Mouse (Mus musculus) bone marrow macrophage, adult 2 months (primary cell): ENCODE data around the gene Nup98. TPM values are rescaled to one million over a fixed set of nuclear protein-coding genes. Genes with fewer than 3 reads are reported as not detected.

Source experiments
- H3K27ac ChIP-seq: 2 replicates; pipeline ENCODE4 v1.5.1; 2012; ENCODE audit warnings: low read depth, low read length; ENCODE audit not compliant: insufficient read depth
- H3K4me1 ChIP-seq: 2 replicates; pipeline ENCODE4 v1.6.1; 2012; ENCODE audit warnings: low read length; ENCODE audit not compliant: control insufficient read depth, insufficient read depth
- H3K4me3 ChIP-seq: 2 replicates; pipeline ENCODE4 v1.5.1; 2012; ENCODE audit warnings: mild to moderate bottlenecking, low read length, moderate library complexity; ENCODE audit not compliant: insufficient read depth
- CTCF ChIP-seq: IDR thresholded peaks from 2 replicates; pipeline ENCODE4 v1.5.1; 2012; ENCODE audit warnings: low read depth, mild to moderate bottlenecking, low read length, moderate library complexity
- POLR2A ChIP-seq: IDR thresholded peaks from 2 replicates; pipeline ENCODE4 v1.6.1; 2012; ENCODE audit warnings: mild to moderate bottlenecking, low read depth, low read length, borderline replicate concordance
- polyA plus RNA-seq: library from polyadenylated mRNA; stranded (reverse); fragments of >200 nt; gene quantifications from 2 replicates; pipeline ENCODE4 v1.2.4, GENCODE M21; 2012; ENCODE audit not compliant: missing spikeins, insufficient read depth, insufficient read length

Nup98 gene
- polyA plus RNA-seq, 1 experiment, result 36.9 TPM

GRCm38 (mm10) chr7:102248691-102249404 is 38.9 kb upstream of the Nup98 start:
- TF ChIP-seq POLR2A (no peak), CTCF (no peak)
- Histone ChIP-seq H3K4me3 (peak overlapping the region; percentile 63), H3K27ac (peak overlapping the region; percentile 93), H3K4me1 (peaks cover 31% of the 10 kb centered on the region)

DNA sequence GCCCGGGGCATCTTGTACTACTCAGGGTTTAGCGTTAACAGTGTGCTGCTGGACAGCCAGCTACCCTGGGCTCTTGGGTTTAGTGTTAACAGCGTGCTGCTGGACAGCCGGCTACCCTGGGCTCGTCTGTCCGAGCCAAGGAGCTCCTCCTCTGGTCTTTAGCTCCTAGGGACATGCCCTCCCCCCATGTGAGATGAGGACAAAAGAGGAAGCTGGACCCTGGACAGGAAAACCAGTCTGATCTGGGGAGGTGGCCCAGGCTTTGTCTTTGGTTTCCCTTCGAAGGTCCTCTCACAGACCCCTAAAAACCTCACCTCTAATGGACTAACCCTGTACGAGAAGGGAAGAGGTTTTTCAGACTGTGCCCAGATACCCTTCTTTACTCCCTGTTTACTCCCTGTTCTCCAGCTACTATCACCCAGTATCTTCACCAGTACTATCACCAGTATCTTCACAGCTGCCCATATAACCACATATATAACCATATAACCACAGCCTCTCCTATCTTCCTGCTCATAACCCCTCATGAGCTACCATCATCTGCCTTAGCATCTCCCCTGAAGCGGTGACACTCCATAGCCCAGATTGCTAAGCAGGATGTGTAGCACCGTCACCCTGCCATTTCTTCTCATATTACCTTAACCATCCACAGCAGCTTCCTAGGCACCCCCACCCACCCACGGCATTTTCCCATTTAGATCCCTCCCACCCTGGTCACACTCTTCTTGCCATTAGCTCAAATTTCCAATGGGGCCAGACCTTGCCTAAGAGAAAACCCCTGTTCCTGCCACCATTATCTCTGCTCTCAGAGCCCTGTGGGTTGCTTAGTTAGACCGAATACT is 37.2 kb upstream of the Nup98 start:
- H3K4me1 ChIP-seq, result peaks cover 47% of the 10 kb centered on the region
- H3K27ac ChIP-seq, result peak overlapping the region; percentile 93
- TF ChIP-seq POLR2A (0 out of 2 replicates have a peak, but pooled peaks have one; percentile 37), CTCF (no peak)
- peak overlapping the region; percentile 63 for H3K4me3 ChIP-seq

DNA sequence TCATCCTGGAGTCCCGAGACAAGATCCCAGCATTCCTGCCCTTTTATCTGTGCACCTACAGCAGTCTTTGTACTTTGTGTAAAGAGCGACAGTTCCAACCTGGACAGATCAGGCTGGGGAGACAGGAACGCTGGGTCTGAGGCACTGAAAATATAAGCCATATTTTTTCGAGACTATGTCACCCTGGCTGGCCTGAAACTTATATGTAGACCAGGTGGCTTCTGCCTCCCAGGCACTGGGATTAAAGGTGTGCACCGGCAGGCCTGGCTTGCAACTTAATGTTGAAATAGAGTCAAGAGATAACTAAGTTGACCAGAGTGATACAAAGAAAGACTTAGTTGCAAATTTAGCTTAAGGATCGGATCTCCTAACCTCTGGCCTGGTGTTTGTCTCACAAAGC is 36.3 kb upstream of the Nup98 start:
- H3K4me1 ChIP-seq, result peaks cover 49% of the 10 kb centered on the region
- TF ChIP-seq CTCF (no peak), POLR2A (no peak)
- peak overlapping the region; percentile 88 for H3K27ac ChIP-seq
- peak overlapping the region; percentile 63 for H3K4me3 ChIP-seq

- H3K27ac ChIP-seq, result peak overlapping the region; percentile 88
- peak overlapping the region; percentile 63 for H3K4me3 ChIP-seq
- H3K4me1 ChIP-seq, result peaks cover 51% of the 10 kb centered on the region
- no peak for TF ChIP-seq POLR2A
- TF ChIP-seq CTCF, result no peak
Observed at GRCm38 (mm10) chr7:102245775-102246174, 35.8 kb upstream of the Nup98 start.

DNA sequence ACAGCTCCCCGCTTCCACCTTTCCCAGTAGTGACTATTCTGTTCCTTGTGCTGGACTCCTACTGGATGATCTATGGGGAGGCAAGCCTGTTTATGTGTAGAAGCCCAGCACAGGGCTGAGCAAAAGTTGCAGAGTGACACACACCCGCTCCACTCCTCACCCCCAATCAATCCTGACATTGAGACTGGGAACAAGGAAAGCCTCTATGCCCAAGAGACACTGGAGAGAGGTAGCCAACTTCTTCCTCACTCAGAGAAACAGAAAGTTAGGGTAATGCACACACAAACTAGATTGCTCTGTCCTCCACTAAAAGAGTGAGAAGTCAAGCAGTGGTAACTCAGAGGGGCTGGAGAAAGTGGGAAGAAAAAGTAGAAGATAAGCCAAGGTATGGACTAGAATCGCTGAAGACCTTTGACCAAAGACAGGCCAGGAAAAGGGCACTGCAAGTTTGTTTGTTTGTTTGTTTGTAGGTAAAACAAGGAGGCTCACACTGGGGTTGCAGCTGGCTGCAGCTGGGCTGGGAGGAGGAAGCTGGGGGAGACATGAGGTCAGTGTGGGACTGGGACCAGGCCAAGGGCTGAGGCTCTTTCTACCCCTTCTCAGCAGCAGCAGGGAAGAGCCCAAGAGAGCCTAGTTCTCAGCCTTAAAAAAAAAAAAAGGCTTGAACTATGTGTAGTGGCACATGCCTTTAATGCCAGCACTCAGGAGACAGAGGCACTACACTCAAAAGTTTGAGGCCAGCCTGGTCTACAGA is 35.0 kb upstream of the Nup98 start:
- peak overlapping the region; percentile 63 for H3K4me3 ChIP-seq
- peaks cover 54% of the 10 kb centered on the region for H3K4me1 ChIP-seq
- TF ChIP-seq POLR2A, result no peak
- TF ChIP-seq CTCF, result no peak
- H3K27ac ChIP-seq, result peak overlapping the region; percentile 88

DNA sequence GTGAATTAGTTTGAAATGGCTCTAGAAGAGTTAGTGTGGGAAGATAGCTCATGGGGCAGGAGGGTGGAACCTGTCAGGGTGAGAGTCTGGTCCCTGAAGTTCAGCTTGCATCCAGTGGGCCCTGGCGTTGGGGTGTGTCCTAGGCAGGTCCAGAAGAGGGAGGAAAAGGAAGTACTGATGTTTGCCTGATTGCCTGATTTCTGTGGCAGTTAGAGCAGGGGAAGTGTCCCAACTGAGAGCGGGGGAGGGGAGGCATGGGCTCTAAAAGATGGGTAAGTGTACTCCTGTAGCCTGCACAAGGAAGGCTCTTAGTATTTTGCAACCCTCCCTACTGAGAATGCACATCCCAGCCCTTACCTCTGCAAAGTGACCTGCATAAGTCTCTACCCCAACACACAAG is 33.9 kb upstream of the Nup98 start:
- TF ChIP-seq CTCF, result no peak
- TF ChIP-seq POLR2A, result no peak
- Histone ChIP-seq H3K4me1 (peaks cover 54% of the 10 kb centered on the region), H3K4me3 (no peak overlapping the region), H3K27ac (peak overlapping the region; percentile 88)

GRCm38 (mm10) chr7:102242917-102243316 is 32.9 kb upstream of the Nup98 start:
- TF ChIP-seq POLR2A (no peak), CTCF (no peak)
- Histone ChIP-seq H3K27ac (peak overlapping the region; percentile 88), H3K4me1 (peaks cover 54% of the 10 kb centered on the region), H3K4me3 (no peak overlapping the region)

- peaks cover 54% of the 10 kb centered on the region for H3K4me1 ChIP-seq
- 0 out of 2 replicates have a peak overlapping the region, but pooled peaks have one; percentile 1 for H3K4me3 ChIP-seq
- TF ChIP-seq POLR2A, result no peak
- no peak for TF ChIP-seq CTCF
- H3K27ac ChIP-seq, result peak overlapping the region; percentile 63
Observed at GRCm38 (mm10) chr7:102242371-102242770, 32.4 kb upstream of the Nup98 start.

DNA sequence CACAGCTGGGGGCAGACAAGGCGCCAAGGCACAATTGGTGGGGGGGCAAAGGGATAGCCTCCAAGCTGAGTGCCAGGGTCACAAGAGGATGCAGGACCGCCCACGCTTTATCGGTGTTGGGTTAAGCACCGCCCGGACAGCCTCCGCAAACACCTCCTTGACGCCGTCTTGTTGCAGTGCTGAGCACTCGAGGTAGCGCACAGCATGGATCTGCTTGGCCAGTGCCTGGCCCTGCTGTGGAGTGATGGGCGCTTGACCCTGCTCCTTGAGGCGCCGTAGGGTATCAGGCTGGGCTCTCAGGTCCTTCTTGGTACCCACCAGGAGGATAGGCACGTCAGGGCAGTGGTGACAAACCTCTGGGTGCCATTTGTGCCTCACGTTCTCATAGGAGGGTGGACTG is 29.6 kb upstream of the Nup98 start:
- Histone ChIP-seq H3K27ac (no peak overlapping the region), H3K4me3 (no peak overlapping the region), H3K4me1 (peaks cover 44% of the 10 kb centered on the region)
- no peak for TF ChIP-seq POLR2A
- no peak for TF ChIP-seq CTCF
